Mouse (Mus musculus) E14TG2a.4 (cell line): ENCODE results near the gene Rtel1.

Experiments used
- CTCF ChIP-seq: conservative IDR thresholded peaks from 2 replicates; pipeline ENCODE4 v1.5.1; 2014; ENCODE audit warnings: low read length
- NANOG ChIP-seq: IDR thresholded peaks from 2 replicates; pipeline ENCODE4 v1.6.1; 2014; ENCODE audit warnings: borderline replicate concordance, low read length, mixed read lengths

GRCm38 (mm10) chr2:181401497-181401896 lies 82.0 kb downstream of the Rtel1 start:
- no peak for TF ChIP-seq CTCF
- no peak for TF ChIP-seq NANOG
